Mouse (Mus musculus) midbrain, embryonic 11.5 days (tissue): ENCODE measurements around the gene Slc18a2. TPM values are rescaled to one million over a fixed set of nuclear protein-coding genes. Genes with fewer than 3 reads are reported as not detected.

Experiments
- ATAC-seq: fragments of 200-750 bp; cut with Nextera tagmentation; 2 replicates; pipeline ENCODE4 v1.8.0; 2017; ENCODE audit warnings: moderate TSS enrichment, moderate library complexity; ENCODE audit not compliant: low FRiP score
- DNase-seq: peaks from one replicate; pipeline ENCODE4 v3.0.0; 2015; ENCODE audit warnings: low spot score; ENCODE audit errors: missing footprints
- H3K27ac ChIP-seq: fragments of 300-500 bp; sonication (generic); 2 replicates; pipeline ENCODE4 v1.5.1; 2014; ENCODE audit warnings: low read depth, low read length
- H3K27me3 ChIP-seq: fragments of 300-500 bp; sonication (generic); 2 replicates; pipeline ENCODE4 v1.6.1; 2014; ENCODE audit warnings: mild to moderate bottlenecking, low read length, moderate library complexity, mixed read lengths; ENCODE audit not compliant: control insufficient read depth, insufficient read depth
- H3K36me3 ChIP-seq: fragments of 300-500 bp; sonication (generic); 2 replicates; pipeline ENCODE4 v1.6.1; 2014; ENCODE audit warnings: mild to moderate bottlenecking, low read length, moderate library complexity, mixed read lengths; ENCODE audit not compliant: control insufficient read depth, insufficient read depth
- H3K4me1 ChIP-seq: fragments of 300-500 bp; sonication (generic); 2 replicates; pipeline ENCODE4 v1.6.1; 2014; ENCODE audit warnings: low read length; ENCODE audit not compliant: control insufficient read depth, insufficient read depth
- H3K4me2 ChIP-seq: fragments of 300-500 bp; sonication (generic); 2 replicates; pipeline ENCODE4 v1.6.1; 2014; ENCODE audit warnings: mild to moderate bottlenecking, moderate library complexity
- H3K4me3 ChIP-seq: fragments of 300-500 bp; sonication (generic); 2 replicates; pipeline ENCODE4 v1.5.1; 2014; ENCODE audit warnings: low read depth, low read length
- H3K9ac ChIP-seq: fragments of 300-500 bp; sonication (generic); 2 replicates; pipeline ENCODE4 v1.6.1; 2014; ENCODE audit warnings: low read length
- H3K9me3 ChIP-seq: fragments of 300-500 bp; sonication (generic); 2 replicates; pipeline ENCODE4 v1.6.1; 2016; ENCODE audit warnings: low read length; ENCODE audit not compliant: control insufficient read depth
- WGBS: fragments of 180-500 bp; shearing (Covaris S2); extraction: QIAGEN DNeasy Blood & Tissue Kit; methylation state at CpG from one replicate; pipeline ENCODE4 v1.1.7; 2014; 5-methylcytosine and 5-hydroxymethylcytosine counted together
- polyA plus RNA-seq: library from polyadenylated mRNA; unstranded; fragments of >200 nt; fragmentation: Nextera tagmentation; extraction: Ambion mirVana; gene quantifications from 2 replicates; pipeline ENCODE4 v1.2.1, GENCODE M21; 2014

The Slc18a2 gene
- 16.0 and 19.0 TPM in 2 replicates for polyA plus RNA-seq

GRCm38 (mm10) chr19:59260718-59261442 lies at the start of gene Slc18a2:
Slc18a2 (plus strand) TSS chr19:59260896.
- DNase-seq = peak; percentile 95

GRCm38 (mm10) chr19:59216891-59217290 lies 43.8 kb upstream of the Slc18a2 start:
- Histone ChIP-seq H3K9me3 (no peaks in the 10 kb centered on the region), H3K27ac (no peak overlapping the region), H3K4me2 (no peak overlapping the region), H3K27me3 (no peaks in the 10 kb centered on the region), H3K4me1 (no peaks in the 10 kb centered on the region), H3K9ac (no peak overlapping the region), H3K36me3 (no peaks in the 10 kb centered on the region), H3K4me3 (no peak overlapping the region)
- ATAC-seq (no peak), DNase-seq (peak; percentile 83)
- 77% methylated on average over 3 of the region's 3 CpGs for WGBS

More at GRCm38 (mm10) chr19:59260718-59261442, at the start of gene Slc18a2:
- Histone ChIP-seq H3K27me3 (peaks cover 31% of the 10 kb centered on the region), H3K36me3 (no peaks in the 10 kb centered on the region), H3K9ac (peak within 1 kb of the TSS; percentile 47), H3K4me1 (peaks cover 20% of the 10 kb centered on the region), H3K27ac (no peak within 1 kb of the TSS), H3K4me3 (peak within 1 kb of the TSS; percentile 40), H3K4me2 (peak within 1 kb of the TSS; percentile 80), H3K9me3 (peaks cover 2% of the 10 kb centered on the region; the same call in 1 of the 2 replicates)
- WGBS = under 1% methylated on average over 55 of the region's 55 CpGs
- peak; percentile 90 for ATAC-seq

- DNase-seq = no peak
- no peak for ATAC-seq
- Histone ChIP-seq H3K27ac (no peak within 1 kb of the TSS), H3K27me3 (no peaks in the 10 kb centered on the region), H3K4me1 (no peaks in the 10 kb centered on the region), H3K9ac (no peak within 1 kb of the TSS), H3K36me3 (no peaks in the 10 kb centered on the region), H3K4me2 (no peak within 1 kb of the TSS), H3K9me3 (no peaks in the 10 kb centered on the region), H3K4me3 (no peak within 1 kb of the TSS)
- WGBS = 85% methylated on average over 8 of the region's 8 CpGs
Observed at GRCm38 (mm10) chr19:59218991-59219390, 41.7 kb upstream of the Slc18a2 start, which contains the start of gene Kcnk18. Kcnk18 (plus strand) TSS chr19:59219214.

- H3K4me2 ChIP-seq = no peak overlapping the region
- no peak overlapping the region for H3K27ac ChIP-seq
- no peaks in the 10 kb centered on the region for H3K36me3 ChIP-seq
- H3K4me1 ChIP-seq = no peaks in the 10 kb centered on the region
- peak; percentile 54 for DNase-seq
- H3K27me3 ChIP-seq = no peaks in the 10 kb centered on the region
- H3K9me3 ChIP-seq = no peaks in the 10 kb centered on the region
- WGBS = 61% methylated on average over 3 of the region's 3 CpGs
- no peak overlapping the region for H3K4me3 ChIP-seq
- H3K9ac ChIP-seq = no peak overlapping the region
- no peak for ATAC-seq
Observed at GRCm38 (mm10) chr19:59221131-59221530, 39.6 kb upstream of the Slc18a2 start.

- H3K27me3 ChIP-seq = no peaks in the 10 kb centered on the region
- ATAC-seq = no peak
- no peaks in the 10 kb centered on the region for H3K4me1 ChIP-seq
- H3K27ac ChIP-seq = no peak overlapping the region
- H3K4me3 ChIP-seq = no peak overlapping the region
- no peak overlapping the region for H3K9ac ChIP-seq
- no peaks in the 10 kb centered on the region for H3K9me3 ChIP-seq
- DNase-seq = peak; percentile 54
- no peak overlapping the region for H3K4me2 ChIP-seq
- 74% methylated on average over 3 of the region's 3 CpGs for WGBS
- no peaks in the 10 kb centered on the region for H3K36me3 ChIP-seq
Observed at GRCm38 (mm10) chr19:59228376-59228775, 32.3 kb upstream of the Slc18a2 start.

- no peak overlapping the region for H3K9ac ChIP-seq
- no peak for ATAC-seq
Observed at GRCm38 (mm10) chr19:59232786-59233185, 27.9 kb upstream of the Slc18a2 start.

GRCm38 (mm10) chr19:59235001-59235400 lies 25.7 kb upstream of the Slc18a2 start:
- no peaks in the 10 kb centered on the region for H3K36me3 ChIP-seq
- 0 out of 2 replicates have a peak, but pooled peaks cover 2% of the 10 kb centered on the region for H3K27me3 ChIP-seq
- DNase-seq (peak; percentile 37), ATAC-seq (no peak)
- no peak overlapping the region for H3K27ac ChIP-seq
- H3K4me3 ChIP-seq = no peak overlapping the region
- no peak overlapping the region for H3K4me2 ChIP-seq
- H3K4me1 ChIP-seq = no peaks in the 10 kb centered on the region
- WGBS = 91% methylated on average over 18 of the region's 18 CpGs
- no peak overlapping the region for H3K9ac ChIP-seq
- no peaks in the 10 kb centered on the region for H3K9me3 ChIP-seq

More at GRCm38 (mm10) chr19:59232786-59233185, 27.9 kb upstream of the Slc18a2 start:
- Histone ChIP-seq H3K4me3 (no peak overlapping the region), H3K4me1 (no peaks in the 10 kb centered on the region), H3K27ac (no peak overlapping the region), H3K4me2 (no peak overlapping the region), H3K36me3 (no peaks in the 10 kb centered on the region), H3K9me3 (no peaks in the 10 kb centered on the region), H3K27me3 (no peaks in the 10 kb centered on the region)
- WGBS = 79% methylated on average over 5 of the region's 5 CpGs
- peak; percentile 21 for DNase-seq

GRCm38 (mm10) chr19:59236046-59236445 lies 24.6 kb upstream of the Slc18a2 start:
- DNase-seq = peak; percentile 59
- H3K27me3 ChIP-seq = 0 out of 2 replicates have a peak, but pooled peaks cover 2% of the 10 kb centered on the region
- H3K9ac ChIP-seq = no peak overlapping the region
- H3K27ac ChIP-seq = no peak overlapping the region
- no peaks in the 10 kb centered on the region for H3K4me1 ChIP-seq
- ATAC-seq = no peak
- no peak overlapping the region for H3K4me3 ChIP-seq
- no peak overlapping the region for H3K4me2 ChIP-seq
- H3K9me3 ChIP-seq = no peaks in the 10 kb centered on the region
- 86% methylated on average over 6 of the region's 6 CpGs for WGBS
- no peaks in the 10 kb centered on the region for H3K36me3 ChIP-seq

GRCm38 (mm10) chr19:59238630-59239029 lies 22.1 kb upstream of the Slc18a2 start:
- no peak overlapping the region for H3K27ac ChIP-seq
- no peak for ATAC-seq
- H3K36me3 ChIP-seq = no peaks in the 10 kb centered on the region
- no peaks in the 10 kb centered on the region for H3K9me3 ChIP-seq
- 73% methylated on average over 3 of the region's 3 CpGs for WGBS
- H3K4me3 ChIP-seq = no peak overlapping the region
- no peak overlapping the region for H3K9ac ChIP-seq
- peak; percentile 33 for DNase-seq
- H3K4me2 ChIP-seq = no peak overlapping the region
- 0 out of 2 replicates have a peak, but pooled peaks cover 2% of the 10 kb centered on the region for H3K27me3 ChIP-seq
- H3K4me1 ChIP-seq = no peaks in the 10 kb centered on the region
